31 mouse cellular contexts compared by ENCODE assay signal in the genomic region with DNA sequence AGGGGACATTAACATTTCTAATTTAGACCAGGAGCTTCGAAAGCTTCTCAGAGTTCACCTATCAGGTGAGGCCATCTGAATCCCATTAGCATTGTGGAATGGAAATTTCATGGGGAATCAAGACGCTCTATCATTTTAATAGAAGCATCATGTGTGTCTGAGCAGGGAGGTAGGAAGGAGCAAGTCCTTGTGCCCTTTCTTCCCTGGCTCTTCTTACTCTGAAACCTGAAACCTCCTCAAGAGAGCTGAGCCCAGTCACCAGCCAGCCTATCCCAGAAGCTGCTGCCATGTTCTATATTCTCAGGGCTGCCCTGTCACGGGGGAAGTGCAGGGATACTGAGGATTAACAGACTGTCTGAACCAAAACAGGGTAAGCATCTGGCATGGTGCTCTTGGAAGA.
DNase-seq lines count a peak whose midpoint lies in the region; ATAC-seq lines count a peak whose summit lies in the region.
"Had no signal": no experiment of that assay in that cellular context is flagged by ENCODE, and none has a peak within 500 bp of the region (broad histone marks: within the 10 kb centered on the region; RNA-seq: fewer than 3 reads in every experiment).

No protein-coding gene starts in this region.

- H3K9ac ChIP-seq in midbrain, embryonic 11.5 days (ENCODE audit: low read length): no peak overlapping the region
- H3K9ac ChIP-seq in midbrain, embryonic 16.5 days (ENCODE audit: low read depth, low read length): no peak overlapping the region
- H3K9ac ChIP-seq: embryonic facial prominence, embryonic 12.5 days; hindbrain, embryonic 15.5 days; kidney, embryonic 15.5 days; limb, embryonic 15.5 days; liver, embryonic 13.5 days; neural tube, embryonic 12.5 days had no signal

- ATAC-seq in midbrain, embryonic 11.5 days (ENCODE audit: low FRiP score): no peak
- no peak for ATAC-seq in midbrain, embryonic 16.5 days
- ATAC-seq: forebrain, embryonic 16.5 days; inflammation-experienced regulatory T-cells, adult 6 months had no signal

- no peaks in the 10 kb centered on the region for H3K27me3 ChIP-seq in midbrain, embryonic 11.5 days (ENCODE audit: control insufficient read depth, insufficient read depth, low read length)
- H3K27me3 ChIP-seq in midbrain, embryonic 16.5 days (ENCODE audit: control insufficient read depth, insufficient read depth, low read depth, low read length): no peaks in the 10 kb centered on the region
- no peaks in the 10 kb centered on the region for H3K27me3 ChIP-seq in limb, embryonic 10.5 days (ENCODE audit: low read depth, poor library complexity, severe bottlenecking)
- H3K27me3 ChIP-seq: embryonic facial prominence, embryonic 12.5 days; hindbrain, embryonic 15.5 days; kidney, embryonic 15.5 days; limb, embryonic 15.5 days; liver, embryonic 13.5 days; neural tube, embryonic 12.5 days had no signal

- no peak overlapping the region for H3K4me3 ChIP-seq in midbrain, embryonic 11.5 days (ENCODE audit: low read depth, low read length)
- no peak overlapping the region for H3K4me3 ChIP-seq in midbrain, embryonic 16.5 days (ENCODE audit: low read depth, low read length)
- no peak overlapping the region for H3K4me3 ChIP-seq in limb, embryonic 10.5 days
- H3K4me3 ChIP-seq: embryonic facial prominence, embryonic 12.5 days; hindbrain, embryonic 10.5 days; hindbrain, embryonic 15.5 days; kidney, embryonic 15.5 days; layer of hippocampus, adult 2 months; limb, embryonic 15.5 days; liver, embryonic 13.5 days; midbrain, embryonic 10.5 days; myocyte; neural tube, embryonic 12.5 days had no signal

- no peaks in the 10 kb centered on the region for H3K36me3 ChIP-seq in midbrain, embryonic 11.5 days (ENCODE audit: control insufficient read depth, insufficient read depth, low read length)
- no peaks in the 10 kb centered on the region for H3K36me3 ChIP-seq in midbrain, embryonic 16.5 days (ENCODE audit: control insufficient read depth, insufficient read depth, low read length)
- H3K36me3 ChIP-seq in limb, embryonic 10.5 days: no peaks in the 10 kb centered on the region
- H3K36me3 ChIP-seq: embryonic facial prominence, embryonic 12.5 days; hindbrain, embryonic 10.5 days; hindbrain, embryonic 15.5 days; kidney, embryonic 15.5 days; limb, embryonic 15.5 days; liver, embryonic 13.5 days; midbrain, embryonic 10.5 days; neural tube, embryonic 12.5 days had no signal

- H3K27ac ChIP-seq in midbrain, embryonic 11.5 days (ENCODE audit: low read depth, low read length): no peak overlapping the region
- H3K27ac ChIP-seq in midbrain, embryonic 16.5 days (ENCODE audit: low read length): no peak overlapping the region
- H3K27ac ChIP-seq in limb, embryonic 10.5 days: no peak overlapping the region
- H3K27ac ChIP-seq: embryonic facial prominence, embryonic 12.5 days; hindbrain, embryonic 10.5 days; hindbrain, embryonic 15.5 days; kidney, embryonic 15.5 days; layer of hippocampus, adult 2 months; limb, embryonic 15.5 days; liver, embryonic 13.5 days; macrophage; midbrain, embryonic 10.5 days; neural tube, embryonic 12.5 days had no signal

- H3K4me1 ChIP-seq in midbrain, embryonic 11.5 days (ENCODE audit: control insufficient read depth, insufficient read depth, low read length): no peaks in the 10 kb centered on the region
- H3K4me1 ChIP-seq in midbrain, embryonic 16.5 days (ENCODE audit: control insufficient read depth, insufficient read depth, low read length): peaks cover 12% of the 10 kb centered on the region; the same call in 1 of the 2 replicates
- H3K4me1 ChIP-seq in limb, embryonic 10.5 days: peaks cover 13% of the 10 kb centered on the region; the same call in 1 of the 2 replicates
- H3K4me1 ChIP-seq: hindbrain, embryonic 10.5 days; hindbrain, embryonic 15.5 days; kidney, embryonic 15.5 days; limb, embryonic 15.5 days; liver, embryonic 13.5 days had no signal

- no peak overlapping the region for H3K4me2 ChIP-seq in midbrain, embryonic 11.5 days
- no peak overlapping the region for H3K4me2 ChIP-seq in midbrain, embryonic 16.5 days (ENCODE audit: low read length)
- H3K4me2 ChIP-seq: embryonic facial prominence, embryonic 12.5 days; hindbrain, embryonic 15.5 days; kidney, embryonic 15.5 days; limb, embryonic 15.5 days; liver, embryonic 13.5 days; neural tube, embryonic 12.5 days had no signal

- no peaks in the 10 kb centered on the region for H3K9me3 ChIP-seq in midbrain, embryonic 11.5 days (ENCODE audit: control insufficient read depth, low read length)
- H3K9me3 ChIP-seq in midbrain, embryonic 16.5 days (replicated peaks; ENCODE audit: control insufficient read depth, low read length, poor library complexity, severe bottlenecking): no peaks in the 10 kb centered on the region
- H3K9me3 ChIP-seq in limb, embryonic 10.5 days (replicated peaks): no peaks in the 10 kb centered on the region
- H3K9me3 ChIP-seq: embryonic facial prominence, embryonic 12.5 days; hindbrain, embryonic 10.5 days; hindbrain, embryonic 15.5 days; kidney, embryonic 15.5 days; limb, embryonic 15.5 days; liver, embryonic 13.5 days; midbrain, embryonic 10.5 days; neural tube, embryonic 12.5 days had no signal

- WGBS in midbrain, embryonic 11.5 days: 69% methylated on average over 3 of the region's 3 CpGs
- WGBS in midbrain, embryonic 16.5 days: 72% methylated on average over 3 of the region's 3 CpGs
- 49% methylated on average over 3 of the region's 3 CpGs for WGBS in limb, embryonic 10.5 days

- peak; percentile 56 for DNase-seq in midbrain, embryonic 11.5 days (ENCODE audit: low spot score, missing footprints)
- DNase-seq in embryo, embryonic 11 days: peak; percentile 32
- DNase-seq in limb, embryonic 10.5 days (ENCODE audit: low spot score): peak; percentile 33
- DNase-seq in kidney, postnatal 36 days: no peak
- DNase-seq in layer of hippocampus, adult 8-10 months (ENCODE audit: low spot score in 2 of 2): no peak
- no peak for DNase-seq in spleen, adult 18-20 months
- DNase-seq: adrenal gland, adult 8-10 months; cerebellum, adult 8-10 months; cerebellum, postnatal 25 days; heart, postnatal 14 days; kidney, adult 11 months; kidney, postnatal 25 days; liver, embryonic 13.5 days; lung, adult 18-20 months; lung, postnatal 10 days; right cerebral cortex, adult 18-20 months; right cerebral cortex, postnatal 4 days; thymus, postnatal 36 days had no signal

Comparison
In these comparisons a context has a peak if more than half of its experiments do, and no peak if none do; other contexts are left out.
1. DNase-seq: peak in midbrain, embryonic 11.5 days (single experiment), embryo, embryonic 11 days (single experiment) and limb, embryonic 10.5 days (single experiment); none in kidney, postnatal 36 days (0 of 2), layer of hippocampus, adult 8-10 months (0 of 2) and spleen, adult 18-20 months (0 of 2).